Mouse (Mus musculus) liver, embryonic 16.5 days (tissue): ENCODE measurements around the gene Aip. TPM values are rescaled to one million over a fixed set of nuclear protein-coding genes. Genes with fewer than 3 reads are reported as not detected.
A peak's percentile ranks its signal among the peaks of the same experiment; 100 is the strongest.
"Not testable (repeated sequence)": the region's sequence is repeated elsewhere in the genome, so short reads cannot be mapped to it uniquely, and the experiment has no call there.

ENCODE experiments used
- ATAC-seq: fragments of 200-750 bp; cut with Nextera tagmentation; 2 replicates; pipeline ENCODE4 v1.8.0; 2017; ENCODE audit warnings: low read depth, mild to moderate bottlenecking, moderate number of reproducible peaks, moderate library complexity
- H3K27ac ChIP-seq: fragments of 300-500 bp; sonication (generic); 2 replicates; pipeline ENCODE4 v1.5.1; 2014; ENCODE audit warnings: mild to moderate bottlenecking, low read length
- H3K27me3 ChIP-seq: fragments of 300-500 bp; sonication (generic); 2 replicates; pipeline ENCODE4 v1.6.1; 2014; ENCODE audit warnings: low read depth, low read length, mixed read lengths; ENCODE audit not compliant: control insufficient read depth, insufficient read depth
- H3K36me3 ChIP-seq: fragments of 300-500 bp; sonication (generic); 2 replicates; pipeline ENCODE4 v1.6.1; 2014; ENCODE audit warnings: mild to moderate bottlenecking; ENCODE audit not compliant: control insufficient read depth, insufficient read depth
- H3K4me1 ChIP-seq: fragments of 300-500 bp; sonication (generic); 2 replicates; pipeline ENCODE4 v1.6.1; 2014; ENCODE audit warnings: low read depth, low read length, mixed read lengths; ENCODE audit not compliant: control insufficient read depth
- H3K4me2 ChIP-seq: fragments of 300-500 bp; sonication (generic); 2 replicates; pipeline ENCODE4 v1.6.1; 2014; ENCODE audit warnings: low read depth, low read length, mixed read lengths
- H3K4me3 ChIP-seq: fragments of 300-500 bp; sonication (generic); 2 replicates; pipeline ENCODE4 v1.5.1; 2014; ENCODE audit warnings: low read depth, mild to moderate bottlenecking, low read length
- H3K9ac ChIP-seq: fragments of 300-500 bp; sonication (generic); 2 replicates; pipeline ENCODE4 v1.6.1; 2014; ENCODE audit warnings: low read depth, low read length
- H3K9me3 ChIP-seq: fragments of 300-500 bp; sonication (generic); replicated peaks from 2 replicates; pipeline ENCODE4 v1.6.1; 2016; ENCODE audit warnings: low read length; ENCODE audit not compliant: control insufficient read depth
- WGBS: fragments of 180-500 bp; shearing (Covaris S2); extraction: QIAGEN DNeasy Blood & Tissue Kit; methylation state at CpG from one replicate; pipeline ENCODE4 v1.1.7; 2014; ENCODE audit not compliant: insufficient replicate concordance; 5-methylcytosine and 5-hydroxymethylcytosine counted together
- polyA plus RNA-seq: library from polyadenylated mRNA; unstranded; fragments of >200 nt; fragmentation: Nextera tagmentation; extraction: Ambion mirVana; gene quantifications from 2 replicates; pipeline ENCODE4 v1.2.1, GENCODE M21; 2015

Aip gene
- polyA plus RNA-seq, 1 experiment from 2014 or later, result 32.4 TPM

GRCm38 (mm10) chr19:4130106-4130505, 4.4 kb upstream of the Aip start:
- Histone ChIP-seq H3K27me3 (no peaks in the 10 kb centered on the region), H3K27ac (peak overlapping the region; percentile 84), H3K9me3 (no peaks in the 10 kb centered on the region), H3K4me3 (peak overlapping the region; percentile 68), H3K4me1 (peaks cover 36% of the 10 kb centered on the region), H3K4me2 (peak overlapping the region; percentile 69), H3K9ac (peak overlapping the region; percentile 71), H3K36me3 (peaks cover 22% of the 10 kb centered on the region)
- WGBS, result 64% methylated on average over 4 of the region's 4 CpGs
- no peak for ATAC-seq

- WGBS, result 93% methylated on average over 7 of the region's 7 CpGs
- Histone ChIP-seq H3K9me3 (no peaks in the 10 kb centered on the region), H3K27me3 (no peaks in the 10 kb centered on the region), H3K36me3 (peaks cover 22% of the 10 kb centered on the region), H3K4me3 (no peak overlapping the region), H3K4me1 (peaks cover 42% of the 10 kb centered on the region), H3K4me2 (peak overlapping the region; percentile 69; the same call in 1 of the 2 replicates), H3K9ac (no peak overlapping the region), H3K27ac (peak overlapping the region; percentile 84)
- no peak for ATAC-seq
Measured at GRCm38 (mm10) chr19:4129462-4129861, 3.8 kb upstream of the Aip start.

GRCm38 (mm10) chr19:4126759-4127495, 1.3 kb upstream of the Aip start:
- peak overlapping the region; percentile 79 for H3K4me3 ChIP-seq
- peaks cover 16% of the 10 kb centered on the region for H3K36me3 ChIP-seq
- H3K27ac ChIP-seq, result peak overlapping the region; percentile 57
- ATAC-seq, result no peak
- peak overlapping the region; percentile 77 for H3K4me2 ChIP-seq
- WGBS, result 59% methylated on average over 7 of the region's 7 CpGs
- peaks cover 65% of the 10 kb centered on the region for H3K4me1 ChIP-seq
- H3K9me3 ChIP-seq, result no peaks in the 10 kb centered on the region
- H3K9ac ChIP-seq, result peak overlapping the region; percentile 90
- no peaks in the 10 kb centered on the region for H3K27me3 ChIP-seq

- peak; percentile 1 for ATAC-seq
- Histone ChIP-seq H3K9ac (peak overlapping the region; percentile 48), H3K4me1 (peaks cover 65% of the 10 kb centered on the region), H3K27ac (peak overlapping the region; percentile 41; the same call in 1 of the 2 replicates), H3K4me3 (peak overlapping the region; percentile 79), H3K4me2 (peak overlapping the region; percentile 56)
- not testable (repeated sequence) for H3K9me3 ChIP-seq, H3K27me3 ChIP-seq, H3K36me3 ChIP-seq
- 26% methylated on average over 3 of the region's 4 CpGs for WGBS
Measured at GRCm38 (mm10) chr19:4125268-4125667, 390 bp downstream of the Aip start.

- no peak overlapping the region for H3K4me2 ChIP-seq
- 78% methylated on average over 4 of the region's 4 CpGs for WGBS
- H3K4me1 ChIP-seq, result peaks cover 59% of the 10 kb centered on the region
- H3K36me3 ChIP-seq, result peaks cover 9% of the 10 kb centered on the region
- 0 out of 2 replicates have a peak overlapping the region, but pooled peaks have one; percentile 18 for H3K27ac ChIP-seq
- ATAC-seq, result no peak
- H3K4me3 ChIP-seq, result no peak overlapping the region
- H3K9me3 ChIP-seq, result no peaks in the 10 kb centered on the region
- H3K27me3 ChIP-seq, result no peaks in the 10 kb centered on the region
- no peak overlapping the region for H3K9ac ChIP-seq
Measured at GRCm38 (mm10) chr19:4124432-4124831, 1.2 kb downstream of the Aip start.

- H3K9me3 ChIP-seq, result no peaks in the 10 kb centered on the region
- peak overlapping the region; percentile 75 for H3K27ac ChIP-seq
- H3K9ac ChIP-seq, result no peak overlapping the region
- H3K4me2 ChIP-seq, result peak overlapping the region; percentile 18
- no peak overlapping the region for H3K4me3 ChIP-seq
- ATAC-seq, result no peak
- no peaks in the 10 kb centered on the region for H3K36me3 ChIP-seq
- peaks cover 58% of the 10 kb centered on the region for H3K4me1 ChIP-seq
- WGBS, result 27% methylated on average over 7 of the region's 7 CpGs
- H3K27me3 ChIP-seq, result no peaks in the 10 kb centered on the region
Measured at GRCm38 (mm10) chr19:4122411-4123370, 3.0 kb downstream of the Aip start.

- H3K4me2 ChIP-seq, result peak overlapping the region; percentile 77
- H3K4me1 ChIP-seq, result peaks cover 50% of the 10 kb centered on the region
- not testable (repeated sequence) for H3K9me3 ChIP-seq, ATAC-seq, H3K36me3 ChIP-seq, H3K9ac ChIP-seq, H3K4me3 ChIP-seq, H3K27me3 ChIP-seq
- peak overlapping the region; percentile 78 for H3K27ac ChIP-seq
- 32% methylated on average over 6 of the region's 6 CpGs for WGBS
Measured at GRCm38 (mm10) chr19:4121896-4122295, 3.8 kb downstream of the Aip start.

- 2% methylated on average over 38 of the region's 38 CpGs for WGBS
- ATAC-seq, result peak; percentile 64
- Histone ChIP-seq H3K36me3 (no peaks in the 10 kb centered on the region), H3K4me1 (peaks cover 45% of the 10 kb centered on the region), H3K27me3 (no peaks in the 10 kb centered on the region), H3K9ac (peak overlapping the region; percentile 64), H3K4me3 (peak overlapping the region; percentile 63), H3K9me3 (no peaks in the 10 kb centered on the region), H3K4me2 (peak overlapping the region; percentile 77), H3K27ac (peak overlapping the region; percentile 83)
Measured at GRCm38 (mm10) chr19:4121097-4121805, 4.4 kb downstream of the Aip start.
